Mouse (Mus musculus) splenic B cell, adult 2 months (primary cell): Measurements from ENCODE around the gene Macf1.

Source experiments
- DNase-seq: peaks from one replicate; pipeline ENCODE4 v3.0.0-alpha.2; 2011; ENCODE audit warnings: low read depth, low spot score
- H3K27me3 ChIP-seq: 2 replicates; pipeline ENCODE4 v1.6.1; 2012; ENCODE audit warnings: mild to moderate bottlenecking, low read length, moderate library complexity, mixed read lengths; ENCODE audit not compliant: control insufficient read depth, poor library complexity, insufficient read depth, severe bottlenecking
- H3K36me3 ChIP-seq: 2 replicates; pipeline ENCODE4 v1.6.1; 2012; ENCODE audit warnings: mild to moderate bottlenecking, low read length, moderate library complexity, mixed read lengths; ENCODE audit not compliant: control insufficient read depth, poor library complexity, insufficient read depth, severe bottlenecking

Macf1 gene

GRCm38 (mm10) chr4:123404056-123404455 lies 280.1 kb downstream of the Macf1 start:
- Histone ChIP-seq H3K36me3 (peaks cover 8% of the 10 kb centered on the region), H3K27me3 (no peaks in the 10 kb centered on the region)
- no peak for DNase-seq

- Histone ChIP-seq H3K36me3 (peaks cover 5% of the 10 kb centered on the region), H3K27me3 (no peaks in the 10 kb centered on the region)
- no peak for DNase-seq
Observed at GRCm38 (mm10) chr4:123402244-123402643, 281.9 kb downstream of the Macf1 start.

GRCm38 (mm10) chr4:123401265-123401664 lies 282.9 kb downstream of the Macf1 start:
- no peak for DNase-seq
- no peaks in the 10 kb centered on the region for H3K27me3 ChIP-seq
- H3K36me3 ChIP-seq: peaks cover 6% of the 10 kb centered on the region; the same call in 1 of the 2 replicates

GRCm38 (mm10) chr4:123397643-123398434 lies 286.3 kb downstream of the Macf1 start:
- Histone ChIP-seq H3K36me3 (peaks cover 16% of the 10 kb centered on the region), H3K27me3 (no peaks in the 10 kb centered on the region)
- no peak for DNase-seq

GRCm38 (mm10) chr4:123397049-123397448 lies 287.1 kb downstream of the Macf1 start:
- H3K27me3 ChIP-seq: no peaks in the 10 kb centered on the region
- DNase-seq: no peak

DNA sequence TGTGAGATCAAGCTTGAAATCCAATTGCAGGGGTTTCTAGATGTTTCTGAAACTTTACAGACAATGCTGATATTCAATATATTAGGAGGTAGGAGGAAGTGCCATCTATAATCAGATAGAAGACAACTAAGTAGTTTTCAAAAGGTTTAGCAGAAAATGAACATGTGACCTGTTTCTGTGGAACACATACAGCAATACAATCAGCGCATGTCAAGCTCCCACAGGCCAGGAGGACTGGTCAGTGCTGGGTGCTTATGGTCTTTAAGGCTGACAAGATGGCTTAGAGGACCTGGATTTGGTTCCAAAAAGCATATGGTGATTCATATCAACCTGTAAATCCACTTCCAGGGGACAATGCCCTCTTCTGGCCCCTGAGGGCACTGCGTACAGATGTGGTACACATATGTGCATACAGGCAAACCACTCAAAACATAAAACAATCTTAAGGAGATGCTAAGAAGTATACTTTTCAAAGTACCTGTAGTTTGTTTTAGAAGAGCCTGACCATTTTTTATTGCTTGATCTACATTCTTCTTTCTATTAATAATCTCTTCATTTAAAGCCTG lies 288.6 kb downstream of the Macf1 start:
- DNase-seq: peak; percentile 23
- Histone ChIP-seq H3K27me3 (no peaks in the 10 kb centered on the region), H3K36me3 (peaks cover 27% of the 10 kb centered on the region)

More at GRCm38 (mm10) chr4:123397049-123397448, 287.1 kb downstream of the Macf1 start:
- peaks cover 20% of the 10 kb centered on the region for H3K36me3 ChIP-seq

- Histone ChIP-seq H3K36me3 (peaks cover 30% of the 10 kb centered on the region), H3K27me3 (no peaks in the 10 kb centered on the region)
- DNase-seq: no peak
Observed at GRCm38 (mm10) chr4:123394878-123395277, 289.3 kb downstream of the Macf1 start.

DNA sequence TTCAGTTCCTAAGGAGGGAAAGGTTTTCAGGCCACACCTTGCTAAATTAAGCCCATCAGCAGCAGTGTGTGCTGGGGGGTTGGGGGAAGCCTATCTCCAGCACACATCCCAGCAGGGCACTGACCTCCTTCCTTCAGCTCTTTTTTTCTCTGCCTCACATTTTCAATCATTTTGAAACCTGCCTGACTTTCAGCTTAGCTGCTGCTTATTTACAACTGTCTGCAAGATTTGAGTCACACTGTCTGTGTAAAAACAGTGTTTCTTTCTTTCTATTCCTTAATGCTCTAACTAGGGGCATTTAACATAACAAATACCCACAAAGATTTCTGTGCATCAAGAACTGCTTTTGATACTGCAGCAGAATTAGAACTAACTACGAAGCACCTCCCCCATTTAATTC lies 289.9 kb downstream of the Macf1 start:
- DNase-seq: no peak
- no peaks in the 10 kb centered on the region for H3K27me3 ChIP-seq
- H3K36me3 ChIP-seq: peaks cover 28% of the 10 kb centered on the region

DNA sequence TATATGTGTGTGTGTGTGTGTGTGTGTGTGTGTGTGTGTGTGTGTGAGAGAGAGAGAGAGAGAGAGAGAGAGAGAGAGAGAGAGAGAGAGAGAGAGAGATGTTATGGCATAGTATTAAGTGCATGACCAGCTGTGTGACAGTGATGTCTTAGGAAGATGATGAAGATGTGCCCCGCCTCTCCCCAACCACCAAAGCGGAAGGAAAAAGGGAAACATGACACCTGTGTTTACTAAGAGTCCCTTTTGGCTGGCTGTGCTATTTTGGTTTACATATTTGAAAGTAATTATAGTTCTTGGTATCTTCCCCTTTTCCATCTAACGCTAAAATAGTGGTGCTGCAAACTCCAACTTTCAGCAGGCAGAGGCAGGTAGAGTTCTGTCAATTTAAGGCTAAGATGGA lies 291.2 kb downstream of the Macf1 start:
- Histone ChIP-seq H3K36me3 (peaks cover 33% of the 10 kb centered on the region), H3K27me3 (no peaks in the 10 kb centered on the region)
- DNase-seq: peak; percentile 41

DNA sequence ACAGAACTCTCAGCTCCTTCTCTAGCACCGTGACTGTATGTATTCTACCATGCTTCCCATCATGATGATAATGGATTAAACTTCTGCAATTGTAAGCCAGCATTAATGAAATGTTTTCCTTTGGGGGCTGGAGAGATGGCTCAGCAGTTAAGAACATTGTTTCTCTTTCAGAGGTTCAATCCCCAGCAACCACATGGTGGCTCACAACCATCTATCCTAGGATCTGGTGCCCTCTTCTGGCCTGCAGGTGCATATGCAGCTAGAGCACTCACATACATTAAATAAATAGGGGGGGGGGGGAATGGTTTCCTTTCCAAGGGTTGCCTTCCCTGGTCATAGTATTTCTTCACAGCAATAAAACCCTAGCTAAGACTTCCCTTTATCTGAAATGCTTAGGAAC lies 292.0 kb downstream of the Macf1 start:
- DNase-seq: peak; percentile 65
- H3K27me3 ChIP-seq: no peaks in the 10 kb centered on the region
- peaks cover 33% of the 10 kb centered on the region for H3K36me3 ChIP-seq

GRCm38 (mm10) chr4:123385028-123385427 lies 299.1 kb downstream of the Macf1 start:
- Histone ChIP-seq H3K27me3 (no peaks in the 10 kb centered on the region), H3K36me3 (peaks cover 38% of the 10 kb centered on the region)
- no peak for DNase-seq

- Histone ChIP-seq H3K36me3 (peaks cover 34% of the 10 kb centered on the region), H3K27me3 (no peaks in the 10 kb centered on the region)
- no peak for DNase-seq
Observed at GRCm38 (mm10) chr4:123383173-123383572, 301.0 kb downstream of the Macf1 start.

DNA sequence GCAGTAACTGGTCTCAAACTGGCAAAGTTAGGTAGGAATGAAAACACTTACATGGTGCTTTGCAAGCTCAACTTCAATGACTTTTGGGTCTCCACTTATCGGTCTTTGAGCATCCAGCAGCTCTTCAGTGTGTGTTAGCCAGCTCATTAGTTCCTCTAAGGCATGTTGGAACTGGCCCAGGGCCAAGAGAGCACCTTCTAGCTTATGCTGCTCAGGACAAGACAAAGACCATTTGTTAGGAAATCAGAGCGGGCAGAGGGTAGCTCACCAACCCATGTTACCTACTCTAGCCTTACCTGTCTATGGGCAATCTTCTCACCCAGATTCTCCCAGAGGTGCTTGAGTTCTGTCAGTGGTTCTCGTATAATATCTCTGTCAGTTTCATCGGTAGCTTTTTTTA lies 302.1 kb downstream of the Macf1 start:
- peaks cover 34% of the 10 kb centered on the region for H3K36me3 ChIP-seq
- no peak for DNase-seq
- no peaks in the 10 kb centered on the region for H3K27me3 ChIP-seq

DNA sequence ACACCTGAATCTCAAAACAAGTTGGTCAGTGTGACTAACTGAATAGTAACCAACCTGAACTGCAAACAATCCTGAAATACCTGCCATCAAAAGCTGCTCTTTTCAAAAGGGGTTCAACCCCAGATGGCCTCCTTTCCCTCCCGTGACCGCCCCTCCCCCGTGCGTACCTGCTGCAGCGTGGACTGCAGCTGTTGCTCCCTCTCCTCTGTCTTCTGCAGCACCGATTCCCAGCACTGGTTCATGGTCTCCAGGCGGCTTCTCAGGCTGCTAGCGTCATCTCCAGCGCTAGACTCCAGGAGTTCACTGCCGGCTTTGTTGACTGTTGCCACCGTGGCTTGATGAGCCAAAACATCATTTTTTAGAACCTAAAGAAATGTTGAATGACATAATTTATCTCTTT lies 302.6 kb downstream of the Macf1 start:
- Histone ChIP-seq H3K36me3 (peaks cover 31% of the 10 kb centered on the region), H3K27me3 (no peaks in the 10 kb centered on the region)
- DNase-seq: no peak

DNA sequence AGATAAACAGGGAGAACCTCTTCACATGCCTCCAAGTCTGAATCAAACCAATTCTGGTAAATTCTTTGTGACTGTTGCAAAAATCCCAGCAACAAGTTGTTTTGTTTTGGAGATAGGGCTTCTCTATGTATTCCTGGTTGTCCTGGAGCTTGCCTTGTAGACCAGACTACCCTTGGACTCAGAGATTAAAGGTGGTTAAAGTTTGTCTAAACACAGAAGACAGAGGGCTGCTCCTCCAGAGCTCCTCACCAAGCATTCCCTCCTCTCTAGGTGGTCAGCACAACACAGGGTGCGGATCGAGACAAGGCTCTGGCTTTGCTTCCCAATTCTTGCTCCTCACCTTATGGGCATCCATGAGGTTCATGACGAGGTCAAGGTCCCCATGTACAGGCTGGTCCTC lies 308.1 kb downstream of the Macf1 start:
- peaks cover 31% of the 10 kb centered on the region for H3K36me3 ChIP-seq
- DNase-seq: no peak
- H3K27me3 ChIP-seq: no peaks in the 10 kb centered on the region
